Mouse (Mus musculus) embryonic facial prominence, embryonic 12.5 days (tissue): ENCODE results near the gene Rbms3. TPM values are rescaled to one million over a fixed set of nuclear protein-coding genes. Genes with fewer than 3 reads are reported as not detected.
A peak's percentile ranks its signal among the peaks of the same experiment; 100 is the strongest.

Source experiments
- ATAC-seq: fragments of 200-750 bp; cut with Nextera tagmentation; 2 replicates; pipeline ENCODE4 v1.8.0; 2017; ENCODE audit not compliant: insufficient number of reproducible peaks, insufficient read depth, low FRiP score, low TSS enrichment
- H3K27ac ChIP-seq: fragments of 300-500 bp; sonication (generic); 2 replicates; pipeline ENCODE4 v1.5.1; 2016; ENCODE audit warnings: mild to moderate bottlenecking
- H3K27me3 ChIP-seq: fragments of 300-500 bp; sonication (generic); 2 replicates; pipeline ENCODE4 v1.6.1; 2016; ENCODE audit warnings: mild to moderate bottlenecking, moderate library complexity
- H3K36me3 ChIP-seq: fragments of 300-500 bp; sonication (generic); 2 replicates; pipeline ENCODE4 v1.6.1; 2016; ENCODE audit warnings: mild to moderate bottlenecking
- H3K4me1 ChIP-seq: fragments of 300-500 bp; sonication (generic); 2 replicates; pipeline ENCODE4 v1.6.1; 2016
- H3K4me2 ChIP-seq: fragments of 300-500 bp; sonication (generic); replicated peaks from 2 replicates; pipeline ENCODE4 v1.6.1; 2016; ENCODE audit warnings: mild to moderate bottlenecking, moderate library complexity
- H3K4me3 ChIP-seq: fragments of 300-500 bp; sonication (generic); 2 replicates; pipeline ENCODE4 v1.5.1; 2016; ENCODE audit warnings: mild to moderate bottlenecking
- H3K9ac ChIP-seq: fragments of 300-500 bp; sonication (generic); 2 replicates; pipeline ENCODE4 v1.6.1; 2016; ENCODE audit warnings: mild to moderate bottlenecking, moderate library complexity
- H3K9me3 ChIP-seq: fragments of 300-500 bp; sonication (generic); 2 replicates; pipeline ENCODE4 v1.6.1; 2016; ENCODE audit warnings: mild to moderate bottlenecking, moderate library complexity
- WGBS: fragments of 180-500 bp; shearing (Covaris S2); methylation state at CpG from one replicate; pipeline ENCODE4 v1.1.7; 2016; 5-methylcytosine and 5-hydroxymethylcytosine counted together
- polyA plus RNA-seq: library from polyadenylated mRNA; unstranded; fragments of >200 nt; fragmentation: Nextera tagmentation; extraction: Ambion mirVana; gene quantifications from 2 replicates; pipeline ENCODE4 v1.2.1, GENCODE M21; 2016

Rbms3 gene
- polyA plus RNA-seq, 1 experiment from 2014 or later = 94.1 TPM

DNA sequence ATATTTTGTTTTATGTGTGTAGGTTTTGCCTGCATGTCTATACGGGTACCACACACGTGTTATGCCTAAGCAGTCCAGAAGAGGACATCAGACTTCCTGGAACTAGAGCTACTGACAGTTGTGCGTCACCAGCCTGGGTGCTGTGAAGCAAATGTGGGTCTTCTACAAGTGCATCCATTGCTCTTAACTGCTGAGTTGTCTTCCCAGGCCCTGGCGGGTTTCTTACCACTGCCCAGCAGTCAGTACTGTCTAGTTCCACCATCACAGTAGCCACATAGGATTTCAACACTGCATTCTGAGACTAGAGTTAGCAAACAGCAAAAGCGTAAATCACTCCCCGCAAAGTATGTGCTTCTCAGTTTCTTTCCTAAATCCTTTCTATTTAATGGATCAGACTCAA, 259.6 kb downstream of the Rbms3 start:
- Histone ChIP-seq H3K4me2 (no peak overlapping the region), H3K27ac (no peak overlapping the region), H3K36me3 (no peaks in the 10 kb centered on the region), H3K27me3 (no peaks in the 10 kb centered on the region), H3K4me1 (no peaks in the 10 kb centered on the region; the same call in 1 of the 2 replicates), H3K9me3 (no peaks in the 10 kb centered on the region), H3K4me3 (no peak overlapping the region), H3K9ac (no peak overlapping the region)
- no peak for ATAC-seq
- WGBS = 94% methylated on average over 6 of the region's 6 CpGs

DNA sequence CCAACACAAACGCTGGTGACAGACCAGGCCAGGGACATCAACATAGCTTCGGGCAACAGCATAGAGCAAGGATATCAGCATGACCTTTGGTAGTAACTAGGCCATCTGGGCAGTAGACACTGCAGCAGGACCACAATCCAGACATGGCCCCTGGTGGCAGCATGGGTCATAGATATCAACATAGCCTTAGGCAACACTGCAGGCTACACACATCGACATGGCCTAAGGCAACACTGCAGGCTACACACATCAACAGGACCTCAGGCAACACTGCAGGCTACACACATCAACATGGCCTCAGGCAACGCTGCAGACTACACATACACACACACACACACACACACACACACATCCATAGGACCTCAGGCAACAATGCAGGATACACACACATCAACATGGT, 261.7 kb downstream of the Rbms3 start:
- no peaks in the 10 kb centered on the region for H3K27me3 ChIP-seq
- no peaks in the 10 kb centered on the region for H3K36me3 ChIP-seq
- no peaks in the 10 kb centered on the region for H3K9me3 ChIP-seq
- no peak overlapping the region for H3K4me2 ChIP-seq
- H3K9ac ChIP-seq = no peak overlapping the region
- H3K4me1 ChIP-seq = 0 out of 2 replicates have a peak, but pooled peaks cover 3% of the 10 kb centered on the region
- H3K27ac ChIP-seq = no peak overlapping the region
- 85% methylated on average over 4 of the region's 4 CpGs for whole genome bisulfite sequencing
- H3K4me3 ChIP-seq = no peak overlapping the region
- ATAC-seq = no peak

DNA sequence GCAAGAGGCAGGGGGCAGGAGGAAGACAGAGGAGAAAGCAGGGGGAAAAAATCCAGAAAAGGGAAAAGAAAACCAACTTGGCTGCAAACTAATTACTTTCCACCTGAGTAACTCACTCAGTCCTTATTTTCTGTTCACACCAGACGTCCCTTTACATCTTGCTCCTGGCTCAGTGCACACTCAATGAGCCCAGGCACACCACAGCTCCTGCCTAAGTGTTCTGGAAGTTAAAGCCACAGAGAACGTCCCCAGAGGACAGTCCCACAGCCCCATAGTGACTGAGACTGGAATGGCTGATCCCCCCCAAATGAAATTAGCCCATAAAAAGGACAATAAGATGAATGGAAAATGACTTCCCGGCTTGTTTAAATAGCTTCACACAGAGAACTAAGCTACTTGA, 265.1 kb downstream of the Rbms3 start:
- Histone ChIP-seq H3K9ac (no peak overlapping the region), H3K4me2 (no peak overlapping the region), H3K27me3 (no peaks in the 10 kb centered on the region), H3K9me3 (no peaks in the 10 kb centered on the region), H3K27ac (no peak overlapping the region), H3K36me3 (no peaks in the 10 kb centered on the region), H3K4me3 (no peak overlapping the region), H3K4me1 (0 out of 2 replicates have a peak, but pooled peaks cover 3% of the 10 kb centered on the region)
- 65% methylated on average over 3 of the region's 3 CpGs for WGBS
- no peak for ATAC-seq

DNA sequence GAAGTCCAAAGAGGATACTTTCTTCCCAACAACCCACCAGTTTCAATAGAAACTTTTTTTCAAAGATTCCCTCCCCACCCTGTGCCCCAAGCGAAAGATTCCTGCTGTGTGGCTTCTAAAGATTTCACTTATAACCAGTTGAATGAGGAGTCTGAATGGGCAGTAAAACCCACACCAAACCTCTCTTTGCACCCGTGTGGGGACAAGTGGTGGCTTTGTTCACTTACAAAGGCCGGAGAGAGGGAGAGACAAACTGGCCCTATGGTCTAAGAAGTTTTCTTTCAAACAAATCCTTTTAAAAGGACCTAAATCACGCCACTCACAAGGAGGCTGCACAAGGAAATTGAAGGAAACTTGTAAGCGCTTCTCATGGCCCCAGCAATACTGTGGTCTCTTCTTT, 268.3 kb downstream of the Rbms3 start:
- no peak overlapping the region for H3K27ac ChIP-seq
- H3K27me3 ChIP-seq = no peaks in the 10 kb centered on the region
- ATAC-seq = no peak
- H3K9ac ChIP-seq = no peak overlapping the region
- no peaks in the 10 kb centered on the region for H3K9me3 ChIP-seq
- no peaks in the 10 kb centered on the region for H3K36me3 ChIP-seq
- WGBS = 40% methylated on average over 5 of the region's 5 CpGs
- H3K4me1 ChIP-seq = 0 out of 2 replicates have a peak, but pooled peaks cover 9% of the 10 kb centered on the region
- no peak overlapping the region for H3K4me3 ChIP-seq
- H3K4me2 ChIP-seq = no peak overlapping the region

DNA sequence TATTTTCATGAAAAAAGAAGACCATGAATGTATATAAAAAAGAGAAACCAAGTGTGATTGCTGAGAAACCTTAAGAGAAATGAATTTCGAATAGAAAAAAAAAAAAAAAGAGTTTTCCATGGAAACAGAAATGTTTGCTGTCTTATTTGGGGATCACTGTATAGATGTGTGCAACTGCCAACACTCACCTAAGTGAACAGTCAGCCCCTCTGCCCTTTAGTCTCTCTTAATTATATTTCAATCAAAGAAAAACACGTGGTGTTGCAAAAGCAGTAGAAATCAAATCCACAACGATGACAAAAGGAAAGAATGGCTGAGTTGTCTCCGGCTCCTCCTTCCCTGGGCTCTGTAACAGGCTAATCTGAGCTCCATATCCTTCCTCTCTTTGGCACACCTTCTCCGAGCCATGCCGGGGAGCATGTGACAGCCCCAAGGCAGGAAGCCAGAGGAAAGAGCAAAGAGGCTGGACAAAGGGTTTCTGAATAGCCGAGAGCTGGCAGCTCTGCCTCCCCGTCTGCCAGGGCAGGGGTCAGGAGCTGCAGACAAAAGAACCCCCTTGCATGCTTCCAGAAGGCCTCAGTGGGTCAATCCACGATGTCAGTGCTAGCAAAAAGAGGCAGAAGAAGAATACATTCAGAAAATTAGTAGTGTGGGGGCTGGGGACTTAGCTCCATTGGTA, 272.8 kb downstream of the Rbms3 start:
- H3K27ac ChIP-seq = peak overlapping the region; percentile 25
- no peak overlapping the region for H3K4me3 ChIP-seq
- WGBS = 12% methylated on average over 9 of the region's 9 CpGs
- 0 out of 2 replicates have a peak, but pooled peaks have one; percentile 75 for ATAC-seq
- H3K4me1 ChIP-seq = 0 out of 2 replicates have a peak, but pooled peaks cover 6% of the 10 kb centered on the region
- no peak overlapping the region for H3K9ac ChIP-seq
- H3K36me3 ChIP-seq = no peaks in the 10 kb centered on the region
- H3K27me3 ChIP-seq = no peaks in the 10 kb centered on the region
- H3K4me2 ChIP-seq = no peak overlapping the region
- H3K9me3 ChIP-seq = no peaks in the 10 kb centered on the region

DNA sequence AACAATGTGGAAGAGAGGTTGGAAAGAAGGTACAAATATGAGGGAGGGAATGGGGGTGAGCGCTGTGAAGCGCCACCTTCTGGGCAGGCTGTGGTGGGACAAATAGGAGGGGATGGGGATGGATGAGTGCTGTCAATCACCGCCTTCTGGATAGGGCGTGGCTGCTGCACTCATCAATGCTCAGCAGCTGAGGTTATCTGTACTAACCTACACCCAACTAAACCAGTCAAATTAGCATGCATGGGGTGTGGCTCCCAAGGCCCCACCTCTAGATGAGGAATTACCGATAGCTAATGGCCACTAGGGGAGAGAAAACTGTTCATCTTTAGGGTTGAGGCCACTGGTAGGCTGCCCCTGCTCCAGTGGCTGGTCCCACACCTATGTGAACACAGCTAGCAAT, 274.2 kb downstream of the Rbms3 start:
- no peak overlapping the region for H3K27ac ChIP-seq
- no peak overlapping the region for H3K9ac ChIP-seq
- H3K9me3 ChIP-seq = no peaks in the 10 kb centered on the region
- 70% methylated on average over 5 of the region's 5 CpGs for WGBS
- no peak for ATAC-seq
- H3K4me1 ChIP-seq = 0 out of 2 replicates have a peak, but pooled peaks cover 6% of the 10 kb centered on the region
- no peak overlapping the region for H3K4me2 ChIP-seq
- no peaks in the 10 kb centered on the region for H3K36me3 ChIP-seq
- no peaks in the 10 kb centered on the region for H3K27me3 ChIP-seq
- no peak overlapping the region for H3K4me3 ChIP-seq

DNA sequence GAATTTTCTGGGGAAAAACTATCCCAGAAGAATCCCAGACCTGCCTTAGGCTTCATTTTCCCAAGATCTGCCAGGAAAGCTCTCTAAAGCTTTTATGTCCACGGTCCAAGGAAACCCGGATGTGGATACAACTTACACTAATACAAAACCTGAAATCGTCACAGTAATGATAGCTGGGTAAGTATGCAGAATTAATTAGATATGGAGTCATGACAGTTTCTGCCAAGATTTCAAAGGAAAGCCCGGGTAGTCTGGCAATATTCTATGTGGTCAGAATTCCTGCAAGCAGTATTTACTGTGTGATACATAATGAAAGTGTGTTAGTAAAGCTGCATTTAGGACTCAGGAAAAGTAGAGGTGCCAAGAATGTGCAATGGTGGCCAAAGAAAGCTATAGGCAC, 287.4 kb downstream of the Rbms3 start:
- H3K27me3 ChIP-seq = no peaks in the 10 kb centered on the region
- no peak overlapping the region for H3K4me3 ChIP-seq
- no peak for ATAC-seq
- no peaks in the 10 kb centered on the region for H3K4me1 ChIP-seq
- no peaks in the 10 kb centered on the region for H3K9me3 ChIP-seq
- no peak overlapping the region for H3K27ac ChIP-seq
- WGBS = 83% methylated on average over 4 of the region's 4 CpGs
- H3K9ac ChIP-seq = no peak overlapping the region
- no peak overlapping the region for H3K4me2 ChIP-seq
- H3K36me3 ChIP-seq = no peaks in the 10 kb centered on the region

DNA sequence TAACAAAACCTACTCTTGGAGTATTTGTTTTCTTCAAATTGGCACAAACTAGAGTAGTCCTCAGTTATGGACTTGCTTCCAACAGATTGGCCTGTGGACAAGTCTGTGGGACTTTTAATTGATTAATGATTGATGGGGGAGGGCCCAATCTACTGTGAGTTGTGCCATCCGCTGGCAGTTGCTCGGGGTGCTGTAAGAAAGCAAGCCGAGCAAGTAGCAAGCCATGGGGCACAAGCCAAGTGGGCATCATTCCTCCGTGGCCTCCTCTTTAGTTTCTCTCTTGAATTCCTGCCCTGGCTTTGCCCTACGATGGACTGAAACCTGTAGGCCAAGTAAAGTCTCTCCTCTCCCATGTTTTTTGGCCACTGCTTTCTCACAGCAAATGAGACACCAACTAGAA, 299.0 kb downstream of the Rbms3 start:
- H3K9ac ChIP-seq = no peak overlapping the region
- H3K36me3 ChIP-seq = no peaks in the 10 kb centered on the region
- H3K27ac ChIP-seq = no peak overlapping the region
- H3K4me3 ChIP-seq = no peak overlapping the region
- H3K4me1 ChIP-seq = no peaks in the 10 kb centered on the region
- no peak for ATAC-seq
- H3K27me3 ChIP-seq = no peaks in the 10 kb centered on the region
- no peak overlapping the region for H3K4me2 ChIP-seq
- WGBS = 90% methylated on average over 5 of the region's 5 CpGs
- H3K9me3 ChIP-seq = no peaks in the 10 kb centered on the region

DNA sequence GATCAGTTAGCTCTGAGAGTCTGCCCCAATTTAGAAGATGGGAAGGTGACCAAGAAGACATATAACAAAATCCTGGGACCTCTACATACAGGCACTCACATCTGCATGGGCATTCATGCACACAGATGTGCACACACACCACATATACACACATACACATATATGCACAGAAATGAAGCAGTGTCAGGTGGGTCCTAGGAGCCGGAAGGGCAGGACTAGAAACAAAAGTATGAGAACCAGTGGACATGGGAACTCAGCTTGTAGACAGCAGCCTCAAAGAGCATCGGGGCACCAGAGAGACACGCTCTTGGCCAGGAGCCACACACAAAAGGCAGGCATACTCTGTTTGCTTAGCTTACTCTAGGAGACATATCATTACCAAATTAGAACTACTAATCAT, 310.4 kb downstream of the Rbms3 start:
- Histone ChIP-seq H3K36me3 (no peaks in the 10 kb centered on the region), H3K27ac (no peak overlapping the region), H3K9me3 (no peaks in the 10 kb centered on the region), H3K9ac (no peak overlapping the region), H3K27me3 (no peaks in the 10 kb centered on the region), H3K4me1 (peaks cover 8% of the 10 kb centered on the region; the same call in 1 of the 2 replicates), H3K4me3 (no peak overlapping the region), H3K4me2 (no peak overlapping the region)
- WGBS = 81% methylated on average over 3 of the region's 3 CpGs
- ATAC-seq = no peak

DNA sequence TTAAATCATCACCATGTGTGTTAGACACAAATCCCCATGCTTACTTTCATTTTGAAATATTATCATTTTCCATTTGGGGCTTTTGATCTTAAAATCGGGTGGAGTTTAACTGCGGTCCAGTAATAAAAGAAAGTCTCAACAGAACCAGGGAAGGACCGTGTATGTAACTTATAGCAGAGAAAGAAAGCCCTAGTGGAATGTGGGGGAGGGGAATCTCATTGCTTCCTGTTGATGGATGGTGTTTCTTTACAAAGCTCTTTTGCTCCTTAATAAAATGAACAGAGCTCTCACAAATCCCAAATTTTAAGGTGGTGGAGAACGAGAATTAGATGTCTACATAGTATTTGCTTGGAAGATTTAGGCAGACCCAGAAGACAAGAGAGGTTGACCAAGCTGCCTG, 311.3 kb downstream of the Rbms3 start:
- no peak for ATAC-seq
- Histone ChIP-seq H3K27me3 (no peaks in the 10 kb centered on the region), H3K9ac (no peak overlapping the region), H3K27ac (no peak overlapping the region), H3K4me2 (no peak overlapping the region), H3K9me3 (no peaks in the 10 kb centered on the region), H3K36me3 (no peaks in the 10 kb centered on the region), H3K4me3 (no peak overlapping the region), H3K4me1 (peaks cover 8% of the 10 kb centered on the region; the same call in 1 of the 2 replicates)
- 44% methylated on average over 4 of the region's 4 CpGs for WGBS

DNA sequence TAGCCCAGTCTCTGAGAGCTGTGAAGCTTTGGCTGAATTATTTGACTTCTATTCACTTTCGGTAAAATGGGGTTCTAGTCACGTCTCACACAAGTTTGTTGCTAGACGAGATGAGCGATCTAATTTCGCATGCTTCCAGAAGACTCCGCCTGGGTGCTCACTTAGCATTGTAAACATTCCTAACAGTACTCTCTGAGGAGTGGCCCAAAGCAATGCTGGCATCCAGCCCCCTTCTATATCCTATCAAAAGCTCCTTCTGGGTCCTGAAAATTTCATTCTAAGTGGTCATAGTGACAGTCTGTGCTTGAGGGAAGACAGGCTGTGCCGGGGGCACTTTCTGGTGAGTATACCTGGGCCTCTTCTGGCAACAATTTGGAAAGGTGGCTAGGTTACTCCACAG, 312.5 kb downstream of the Rbms3 start:
- Histone ChIP-seq H3K27ac (no peak overlapping the region), H3K4me3 (no peak overlapping the region), H3K9ac (no peak overlapping the region), H3K4me2 (no peak overlapping the region), H3K9me3 (no peaks in the 10 kb centered on the region), H3K27me3 (no peaks in the 10 kb centered on the region), H3K36me3 (no peaks in the 10 kb centered on the region), H3K4me1 (peaks cover 8% of the 10 kb centered on the region; the same call in 1 of the 2 replicates)
- 92% methylated on average over 7 of the region's 7 CpGs for WGBS
- ATAC-seq = no peak

DNA sequence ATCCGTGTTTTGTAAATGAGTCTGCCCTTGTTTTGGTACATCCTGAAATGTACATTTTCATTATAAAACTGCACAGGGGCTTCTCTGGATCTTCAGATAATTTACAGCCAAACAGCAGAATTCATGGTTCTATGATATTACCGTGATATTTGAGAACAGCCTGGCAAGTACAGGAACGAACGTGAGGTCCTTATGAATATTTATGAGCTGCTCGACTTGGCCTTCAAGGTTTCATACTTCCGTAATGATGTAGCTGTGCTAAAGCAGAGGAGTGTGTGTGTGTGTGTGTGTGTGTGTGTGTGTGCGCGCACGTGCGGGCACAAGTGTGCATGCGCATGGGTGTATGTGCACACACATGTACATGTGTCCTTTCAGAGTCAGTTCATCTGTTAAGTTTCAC, 316.1 kb downstream of the Rbms3 start:
- Histone ChIP-seq H3K4me2 (no peak overlapping the region), H3K27me3 (no peaks in the 10 kb centered on the region), H3K9ac (no peak overlapping the region), H3K36me3 (no peaks in the 10 kb centered on the region), H3K9me3 (no peaks in the 10 kb centered on the region), H3K27ac (no peak overlapping the region), H3K4me1 (peaks cover 8% of the 10 kb centered on the region; the same call in 1 of the 2 replicates), H3K4me3 (no peak overlapping the region)
- 70% methylated on average over 11 of the region's 11 CpGs for WGBS
- no peak for ATAC-seq
